Mouse (Mus musculus) ZHBTc4 (cell line): Measurements from ENCODE around the gene Ube4a.

ENCODE experiments used
- DNase-seq: peaks from one replicate; pipeline ENCODE4 v3.0.0-alpha.2; 2011; ENCODE audit warnings: low read depth, low spot score

Ube4a gene

GRCm38 (mm10) chr9:44900402-44900801 lies 65.0 kb downstream of the Ube4a start:
- DNase-seq: no peak

GRCm38 (mm10) chr9:44899716-44900115 lies 65.7 kb downstream of the Ube4a start:
- DNase-seq: no peak

- peak; percentile 29 for DNase-seq
Observed at GRCm38 (mm10) chr9:44897024-44897423, 68.4 kb downstream of the Ube4a start.

GRCm38 (mm10) chr9:44892664-44893063 lies 72.7 kb downstream of the Ube4a start:
- no peak for DNase-seq

GRCm38 (mm10) chr9:44891210-44891609 lies 74.2 kb downstream of the Ube4a start:
- DNase-seq: peak; percentile 9

- DNase-seq: no peak
Observed at GRCm38 (mm10) chr9:44890122-44890521, 75.3 kb downstream of the Ube4a start.

GRCm38 (mm10) chr9:44888114-44888624 lies 77.2 kb downstream of the Ube4a start:
- no peak for DNase-seq

GRCm38 (mm10) chr9:44882981-44883569 lies 82.3 kb downstream of the Ube4a start:
- no peak for DNase-seq

GRCm38 (mm10) chr9:44882436-44882980 lies 82.9 kb downstream of the Ube4a start:
- DNase-seq: peak; percentile 93

- peak; percentile 92 for DNase-seq
Observed at GRCm38 (mm10) chr9:44881941-44882435, 83.4 kb downstream of the Ube4a start.

- peak; percentile 98 for DNase-seq
Observed at GRCm38 (mm10) chr9:44881221-44881871, 84.1 kb downstream of the Ube4a start, which contains the start of gene Kmt2a. TSS of gene Kmt2a (minus strand) at chr9:44881296.

GRCm38 (mm10) chr9:44880309-44881081 lies 84.9 kb downstream of the Ube4a start:
- peak; percentile 42 for DNase-seq

- no peak for DNase-seq
Observed at GRCm38 (mm10) chr9:44879694-44880271, 85.6 kb downstream of the Ube4a start.

GRCm38 (mm10) chr9:44878776-44879500 lies 86.5 kb downstream of the Ube4a start:
- no peak for DNase-seq

GRCm38 (mm10) chr9:44877686-44878085 lies 87.7 kb downstream of the Ube4a start:
- DNase-seq: no peak

GRCm38 (mm10) chr9:44875476-44875875 lies 89.9 kb downstream of the Ube4a start:
- no peak for DNase-seq

GRCm38 (mm10) chr9:44874198-44874597 lies 91.2 kb downstream of the Ube4a start:
- no peak for DNase-seq

GRCm38 (mm10) chr9:44873665-44874064 lies 91.7 kb downstream of the Ube4a start:
- no peak for DNase-seq
